Mouse (Mus musculus) forebrain, embryonic 16.5 days (tissue): ENCODE results near the gene Vps26a. TPM values are rescaled to one million over a fixed set of nuclear protein-coding genes. Genes with fewer than 3 reads are reported as not detected.

ENCODE experiments used
- ATAC-seq: fragments of 200-750 bp; cut with Nextera tagmentation; 2 replicates; pipeline ENCODE4 v1.8.0; 2017; ENCODE audit warnings: mild to moderate bottlenecking, moderate library complexity
- H3K27ac ChIP-seq: fragments of 300-500 bp; sonication (generic); 2 replicates; pipeline ENCODE4 v1.5.1; 2014; ENCODE audit warnings: low read length, control low read depth
- H3K27me3 ChIP-seq: fragments of 300-500 bp; sonication (generic); replicated peaks from 2 replicates; pipeline ENCODE4 v1.6.1; 2014; ENCODE audit warnings: low read length; ENCODE audit not compliant: control insufficient read depth, insufficient read depth
- H3K36me3 ChIP-seq: fragments of 300-500 bp; sonication (generic); 2 replicates; pipeline ENCODE4 v1.6.1; 2014; ENCODE audit not compliant: control insufficient read depth, insufficient read depth
- H3K4me1 ChIP-seq: fragments of 300-500 bp; sonication (generic); replicated peaks from 2 replicates; pipeline ENCODE4 v1.6.1; 2014; ENCODE audit warnings: low read length; ENCODE audit not compliant: control insufficient read depth, insufficient read depth
- H3K4me2 ChIP-seq: fragments of 300-500 bp; sonication (generic); 2 replicates; pipeline ENCODE4 v1.6.1; 2014; ENCODE audit warnings: mild to moderate bottlenecking, low read length, control low read depth
- H3K4me3 ChIP-seq: fragments of 300-500 bp; sonication (generic); replicated peaks from 2 replicates; pipeline ENCODE4 v1.5.1; 2014; ENCODE audit warnings: mild to moderate bottlenecking, low read length, control low read depth
- H3K9ac ChIP-seq: fragments of 300-500 bp; sonication (generic); replicated peaks from 2 replicates; pipeline ENCODE4 v1.6.1; 2014; ENCODE audit warnings: low read depth, low read length, control low read depth
- H3K9me3 ChIP-seq: fragments of 300-500 bp; sonication (generic); 2 replicates; pipeline ENCODE4 v1.6.1; 2016; ENCODE audit warnings: low read length; ENCODE audit not compliant: control insufficient read depth
- WGBS: fragments of 180-500 bp; shearing (Covaris S2); extraction: QIAGEN DNeasy Blood & Tissue Kit; methylation state at CpG from one replicate; pipeline ENCODE4 v1.1.7; 2014; 5-methylcytosine and 5-hydroxymethylcytosine counted together
- polyA plus RNA-seq: library from polyadenylated mRNA; unstranded; fragments of >200 nt; fragmentation: Nextera tagmentation; extraction: Ambion mirVana; gene quantifications from 2 replicates; pipeline ENCODE4 v1.2.1, GENCODE M21; 2015

The Vps26a gene
- polyA plus RNA-seq, 1 experiment from 2014 or later: 75.5 TPM

DNA sequence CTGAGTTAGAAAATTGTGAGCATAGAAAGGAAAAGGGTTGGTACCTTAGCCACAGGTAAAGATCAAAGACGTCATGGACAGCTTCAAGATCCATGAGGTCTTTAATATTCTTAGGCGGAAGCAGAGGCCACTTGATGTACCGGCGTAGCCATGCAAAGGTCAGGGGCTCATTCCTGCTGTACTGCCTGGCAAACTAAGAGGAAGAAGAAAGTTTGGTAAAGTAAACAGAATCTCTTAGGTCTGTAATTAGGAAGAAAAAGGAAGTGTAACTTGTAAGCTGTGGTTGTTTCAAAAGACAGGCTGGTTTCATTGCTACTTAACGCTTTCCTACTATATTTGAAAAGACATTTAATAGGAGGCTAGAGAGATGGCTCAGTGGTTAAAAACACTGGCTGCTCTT, 56.2 kb downstream of the Vps26a start:
- Histone ChIP-seq H3K4me1 (no peaks in the 10 kb centered on the region), H3K4me3 (no peak overlapping the region), H3K4me2 (no peak overlapping the region), H3K27ac (no peak overlapping the region), H3K36me3 (peaks cover 43% of the 10 kb centered on the region), H3K9me3 (no peaks in the 10 kb centered on the region), H3K27me3 (no peaks in the 10 kb centered on the region), H3K9ac (no peak overlapping the region)
- WGBS: 92% methylated on average over 5 of the region's 5 CpGs
- no peak for ATAC-seq

GRCm38 (mm10) chr10:62425081-62425871, 61.3 kb downstream of the Vps26a start:
- no peak overlapping the region for H3K4me2 ChIP-seq
- no peak overlapping the region for H3K27ac ChIP-seq
- peaks cover 17% of the 10 kb centered on the region for H3K36me3 ChIP-seq
- no peaks in the 10 kb centered on the region for H3K4me1 ChIP-seq
- 46% methylated on average over 9 of the region's 9 CpGs for WGBS
- ATAC-seq: no peak
- H3K9ac ChIP-seq: no peak overlapping the region
- H3K4me3 ChIP-seq: no peak overlapping the region
- no peaks in the 10 kb centered on the region for H3K27me3 ChIP-seq
- no peaks in the 10 kb centered on the region for H3K9me3 ChIP-seq

DNA sequence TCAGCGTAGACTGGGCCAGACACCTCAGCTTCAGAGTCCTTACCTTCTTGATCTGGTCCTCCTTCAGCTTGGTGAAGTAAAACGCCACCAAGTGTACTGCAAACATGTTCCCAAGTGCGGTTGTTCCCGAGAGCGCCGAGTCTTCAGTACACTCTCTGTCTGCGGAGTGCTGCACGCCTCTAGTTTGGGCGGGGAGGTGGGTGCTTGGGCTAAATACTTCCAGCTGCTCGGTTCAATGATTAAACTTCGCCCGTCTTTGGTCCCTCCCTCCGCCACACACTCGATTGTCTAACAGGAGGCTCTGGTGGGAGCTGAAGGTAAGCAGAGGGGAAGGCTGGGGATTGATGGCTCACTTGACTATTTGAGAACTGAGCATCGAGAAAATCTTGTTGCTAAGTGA, 64.3 kb downstream of the Vps26a start, which contains the start of gene Hkdc1:
Gene Hkdc1, minus strand, starts transcription at position 237 of the 400 bp plus-strand sequence.
- WGBS: 59% methylated on average over 15 of the region's 15 CpGs
- H3K27me3 ChIP-seq: no peaks in the 10 kb centered on the region
- H3K9me3 ChIP-seq: no peaks in the 10 kb centered on the region
- no peak within 1 kb of the TSS for H3K4me2 ChIP-seq
- no peak within 1 kb of the TSS for H3K9ac ChIP-seq
- H3K4me3 ChIP-seq: no peak within 1 kb of the TSS
- no peaks in the 10 kb centered on the region for H3K36me3 ChIP-seq
- H3K4me1 ChIP-seq: no peaks in the 10 kb centered on the region
- ATAC-seq: no peak
- no peak within 1 kb of the TSS for H3K27ac ChIP-seq

- Histone ChIP-seq H3K4me1 (no peaks in the 10 kb centered on the region), H3K4me2 (no peak overlapping the region), H3K27me3 (no peaks in the 10 kb centered on the region), H3K9me3 (no peaks in the 10 kb centered on the region), H3K4me3 (no peak overlapping the region), H3K36me3 (no peaks in the 10 kb centered on the region), H3K9ac (no peak overlapping the region), H3K27ac (no peak overlapping the region)
- ATAC-seq: no peak
- 83% methylated on average over 3 of the region's 3 CpGs for WGBS
Measured at GRCm38 (mm10) chr10:62421127-62421526, 65.5 kb downstream of the Vps26a start.

DNA sequence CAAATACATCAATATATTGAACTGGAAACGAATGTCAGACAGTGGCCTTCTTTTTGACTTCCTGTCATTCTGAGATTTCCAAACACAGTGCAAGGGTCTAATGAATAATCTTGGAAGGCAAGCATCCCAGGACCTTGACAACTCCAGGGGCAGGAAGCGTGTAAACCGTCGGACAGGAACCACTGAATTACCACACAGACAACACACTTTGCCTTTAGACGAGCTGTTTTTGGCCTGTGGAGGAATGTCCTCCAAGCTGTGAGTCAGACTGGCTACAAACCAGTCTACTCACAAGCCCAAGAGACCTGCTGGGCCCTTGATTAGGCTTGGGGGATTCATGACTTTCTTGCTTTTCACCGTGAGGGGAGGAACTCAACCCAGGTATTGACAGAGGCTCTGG, 66.2 kb downstream of the Vps26a start:
- WGBS: 78% methylated on average over 6 of the region's 6 CpGs

DNA sequence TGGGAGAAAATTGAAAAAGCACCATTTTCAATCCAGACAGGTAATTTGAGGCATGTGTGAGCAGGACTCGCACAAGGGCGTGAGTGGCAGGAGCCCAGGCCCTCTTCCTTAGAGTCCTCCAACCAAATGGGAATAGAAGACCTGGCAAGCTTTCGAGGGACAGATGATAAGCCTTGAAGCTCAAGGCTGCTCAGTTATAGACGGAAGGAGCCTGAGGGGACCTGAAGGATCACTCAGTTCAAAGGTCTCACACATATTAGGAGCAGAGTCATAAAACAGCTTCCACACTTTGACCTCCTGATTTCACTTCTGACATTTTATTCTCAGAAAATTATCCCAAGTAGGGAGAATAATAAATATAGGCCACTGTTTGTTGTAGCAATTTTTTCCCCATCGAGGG, 67.2 kb downstream of the Vps26a start:
- no peak overlapping the region for H3K4me2 ChIP-seq
- no peak overlapping the region for H3K4me3 ChIP-seq
- WGBS: 84% methylated on average over 5 of the region's 5 CpGs
- ATAC-seq: no peak
- no peaks in the 10 kb centered on the region for H3K36me3 ChIP-seq
- H3K27ac ChIP-seq: no peak overlapping the region
- H3K9me3 ChIP-seq: no peaks in the 10 kb centered on the region
- H3K4me1 ChIP-seq: no peaks in the 10 kb centered on the region
- no peak overlapping the region for H3K9ac ChIP-seq
- no peaks in the 10 kb centered on the region for H3K27me3 ChIP-seq

More for the DNA sequence above, 66.2 kb downstream of the Vps26a start:
- Histone ChIP-seq H3K27ac (no peak overlapping the region), H3K4me2 (no peak overlapping the region), H3K9ac (no peak overlapping the region), H3K27me3 (no peaks in the 10 kb centered on the region), H3K4me1 (no peaks in the 10 kb centered on the region), H3K9me3 (no peaks in the 10 kb centered on the region), H3K36me3 (no peaks in the 10 kb centered on the region), H3K4me3 (no peak overlapping the region)
- no peak for ATAC-seq

- Histone ChIP-seq H3K9ac (no peak overlapping the region), H3K36me3 (no peaks in the 10 kb centered on the region), H3K4me2 (no peak overlapping the region), H3K4me1 (no peaks in the 10 kb centered on the region), H3K27ac (no peak overlapping the region), H3K9me3 (no peaks in the 10 kb centered on the region), H3K27me3 (no peaks in the 10 kb centered on the region), H3K4me3 (no peak overlapping the region)
- WGBS: 47% methylated on average over 7 of the region's 7 CpGs
- ATAC-seq: no peak
Measured at GRCm38 (mm10) chr10:62418831-62419356, 67.7 kb downstream of the Vps26a start.

DNA sequence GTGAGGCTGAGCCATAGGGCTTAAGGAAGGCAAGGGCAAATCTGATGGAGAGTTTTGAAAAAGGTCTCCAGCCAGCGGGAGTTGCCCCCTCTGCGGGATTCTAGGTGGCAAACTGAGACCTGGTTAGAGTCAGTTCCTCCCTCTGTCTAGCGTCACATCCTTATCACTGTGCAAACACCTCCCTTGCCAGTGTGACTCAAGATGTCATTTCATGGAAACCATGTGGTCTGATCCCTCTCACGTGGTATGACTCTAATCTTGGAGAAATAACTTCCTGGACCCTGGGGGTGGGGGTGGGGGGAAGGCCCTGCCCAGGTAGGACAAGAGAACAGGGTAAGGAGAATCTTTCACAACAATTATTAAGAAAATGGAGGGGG, 73.0 kb downstream of the Vps26a start:
- Histone ChIP-seq H3K4me1 (no peaks in the 10 kb centered on the region), H3K27me3 (no peaks in the 10 kb centered on the region), H3K36me3 (no peaks in the 10 kb centered on the region), H3K9me3 (no peaks in the 10 kb centered on the region), H3K27ac (no peak overlapping the region), H3K9ac (no peak overlapping the region), H3K4me3 (no peak overlapping the region), H3K4me2 (no peak overlapping the region)
- 54% methylated on average over 4 of the region's 4 CpGs for WGBS
- ATAC-seq: no peak

- Histone ChIP-seq H3K4me3 (no peak overlapping the region), H3K27me3 (no peaks in the 10 kb centered on the region), H3K9ac (no peak overlapping the region), H3K27ac (no peak overlapping the region), H3K36me3 (no peaks in the 10 kb centered on the region), H3K9me3 (no peaks in the 10 kb centered on the region), H3K4me2 (no peak overlapping the region), H3K4me1 (no peaks in the 10 kb centered on the region)
- no peak for ATAC-seq
- 33% methylated on average over 8 of the region's 8 CpGs for WGBS
Measured at GRCm38 (mm10) chr10:62412906-62413605, 73.5 kb downstream of the Vps26a start.
